Comparison of ENCODE assay signal across 11 mouse cellular contexts in genomic region chr7:73378034-73378433, GRCm38 (mm10). TPM values are rescaled to one million over a fixed set of nuclear protein-coding genes. Genes with fewer than 3 reads are reported as not detected.
DNase-seq lines count a peak whose midpoint lies in the region; ATAC-seq and TF ChIP-seq lines count a peak whose summit lies in the region.
"Had no signal": no experiment of that assay in that cellular context is flagged by ENCODE, and none has a peak within 500 bp of the region (broad histone marks: within the 10 kb centered on the region; RNA-seq: fewer than 3 reads in every experiment).

No protein-coding gene starts in this region.

- WGBS in intestine, embryonic 14.5 days: 72% methylated on average over 6 of the region's 6 CpGs
- WGBS in intestine, postnatal 0 days: 74% methylated on average over 6 of the region's 6 CpGs
- WGBS in forebrain, embryonic 16.5 days: 35% methylated on average over 6 of the region's 6 CpGs
- WGBS in midbrain, embryonic 10.5 days: 60% methylated on average over 6 of the region's 6 CpGs
- WGBS in neural tube, embryonic 15.5 days: 34% methylated on average over 6 of the region's 6 CpGs

- ATAC-seq in intestine, embryonic 14.5 days (replicated peaks; ENCODE audit: low FRiP score, low TSS enrichment, low read depth): no peak
- ATAC-seq in intestine, postnatal 0 days: no peak
- no peak for ATAC-seq in forebrain, embryonic 16.5 days
- ATAC-seq in neural tube, embryonic 15.5 days (ENCODE audit: low FRiP score): no peak
- ATAC-seq: intestine, embryonic 15.5 days had no signal

- H3K4me3 ChIP-seq in intestine, embryonic 14.5 days (ENCODE audit: low read depth, low read length): no peak overlapping the region
- H3K4me3 ChIP-seq in intestine, postnatal 0 days (ENCODE audit: low read depth, low read length): no peak overlapping the region
- peak overlapping the region; percentile 73 for H3K4me3 ChIP-seq in forebrain, embryonic 16.5 days (replicated peaks; ENCODE audit: low read length)
- peak overlapping the region; percentile 97 for H3K4me3 ChIP-seq in midbrain, embryonic 10.5 days
- H3K4me3 ChIP-seq in neural tube, embryonic 15.5 days (replicated peaks): peak overlapping the region; percentile 81

- no peak overlapping the region for H3K27ac ChIP-seq in intestine, embryonic 14.5 days (ENCODE audit: low read depth)
- no peak overlapping the region for H3K27ac ChIP-seq in intestine, postnatal 0 days (ENCODE audit: low read depth, low read length)
- peak overlapping the region; percentile 71 for H3K27ac ChIP-seq in forebrain, embryonic 16.5 days (ENCODE audit: low read length)
- H3K27ac ChIP-seq in midbrain, embryonic 10.5 days (replicated peaks): peak overlapping the region; percentile 99
- peak overlapping the region; percentile 95 for H3K27ac ChIP-seq in neural tube, embryonic 15.5 days (replicated peaks)
- H3K27ac ChIP-seq: intestine, embryonic 15.5 days had no signal

- no peaks in the 10 kb centered on the region for H3K36me3 ChIP-seq in intestine, embryonic 14.5 days (ENCODE audit: control insufficient read depth, insufficient read depth, low read length)
- no peaks in the 10 kb centered on the region for H3K36me3 ChIP-seq in intestine, postnatal 0 days (ENCODE audit: control insufficient read depth, insufficient read depth)
- no peaks in the 10 kb centered on the region for H3K36me3 ChIP-seq in forebrain, embryonic 16.5 days (ENCODE audit: control insufficient read depth, insufficient read depth)
- peaks cover 55% of the 10 kb centered on the region for H3K36me3 ChIP-seq in midbrain, embryonic 10.5 days
- no peaks in the 10 kb centered on the region for H3K36me3 ChIP-seq in neural tube, embryonic 15.5 days
- H3K36me3 ChIP-seq: intestine, embryonic 15.5 days had no signal

- H3K4me2 ChIP-seq in intestine, embryonic 14.5 days (ENCODE audit: low read length): peak overlapping the region; percentile 98
- H3K4me2 ChIP-seq in intestine, postnatal 0 days (replicated peaks; ENCODE audit: low read depth): no peak overlapping the region
- peak overlapping the region; percentile 87 for H3K4me2 ChIP-seq in forebrain, embryonic 16.5 days (ENCODE audit: low read length)
- peak overlapping the region; percentile 94 for H3K4me2 ChIP-seq in neural tube, embryonic 15.5 days

- peaks cover 11% of the 10 kb centered on the region for H3K27me3 ChIP-seq in intestine, embryonic 14.5 days (replicated peaks; ENCODE audit: control insufficient read depth, insufficient read depth, low read length)
- H3K27me3 ChIP-seq in intestine, postnatal 0 days (replicated peaks; ENCODE audit: control insufficient read depth, insufficient read depth, low read length): peaks cover 17% of the 10 kb centered on the region
- 0 out of 2 replicates have a peak, but pooled peaks cover 4% of the 10 kb centered on the region for H3K27me3 ChIP-seq in forebrain, embryonic 16.5 days (replicated peaks; ENCODE audit: control insufficient read depth, insufficient read depth, low read length)
- H3K27me3 ChIP-seq in midbrain, embryonic 10.5 days (ENCODE audit: low read depth, poor library complexity, severe bottlenecking): peaks cover 12% of the 10 kb centered on the region
- H3K27me3 ChIP-seq in neural tube, embryonic 15.5 days (replicated peaks): no peaks in the 10 kb centered on the region

- H3K4me1 ChIP-seq in intestine, embryonic 14.5 days (replicated peaks; ENCODE audit: control insufficient read depth, insufficient read depth, low read length): peaks cover 20% of the 10 kb centered on the region; the same call in 1 of the 2 replicates
- H3K4me1 ChIP-seq in intestine, postnatal 0 days (replicated peaks; ENCODE audit: control insufficient read depth, insufficient read depth, low read length): 0 out of 2 replicates have a peak, but pooled peaks cover 5% of the 10 kb centered on the region
- peaks cover 41% of the 10 kb centered on the region for H3K4me1 ChIP-seq in forebrain, embryonic 16.5 days (replicated peaks; ENCODE audit: control insufficient read depth, insufficient read depth, low read length)
- peaks cover 84% of the 10 kb centered on the region for H3K4me1 ChIP-seq in midbrain, embryonic 10.5 days
- peaks cover 64% of the 10 kb centered on the region for H3K4me1 ChIP-seq in neural tube, embryonic 15.5 days

- no peak overlapping the region for H3K9ac ChIP-seq in intestine, embryonic 14.5 days (ENCODE audit: low read length)
- no peak overlapping the region for H3K9ac ChIP-seq in intestine, postnatal 0 days (ENCODE audit: low read depth, low read length)
- H3K9ac ChIP-seq in forebrain, embryonic 16.5 days (replicated peaks; ENCODE audit: low read depth, low read length): peak overlapping the region; percentile 65
- H3K9ac ChIP-seq in neural tube, embryonic 15.5 days (replicated peaks): peak overlapping the region; percentile 52
- H3K9ac ChIP-seq: intestine, embryonic 15.5 days had no signal

- no peaks in the 10 kb centered on the region for H3K9me3 ChIP-seq in intestine, embryonic 14.5 days (ENCODE audit: control insufficient read depth, low read length)
- no peaks in the 10 kb centered on the region for H3K9me3 ChIP-seq in intestine, postnatal 0 days (ENCODE audit: control insufficient read depth)
- no peaks in the 10 kb centered on the region for H3K9me3 ChIP-seq in forebrain, embryonic 16.5 days (ENCODE audit: control insufficient read depth, low read length)
- no peaks in the 10 kb centered on the region for H3K9me3 ChIP-seq in midbrain, embryonic 10.5 days (replicated peaks)
- no peaks in the 10 kb centered on the region for H3K9me3 ChIP-seq in neural tube, embryonic 15.5 days (replicated peaks)
- H3K9me3 ChIP-seq: intestine, embryonic 15.5 days had no signal

- TF ChIP-seq CTCF in intestine, postnatal 0 days (IDR thresholded peaks at IDR 0.05; ENCODE audit: low read depth): no peak

- no peak for DNase-seq in intestine, embryonic 14.5 days (ENCODE audit: low spot score)
- DNase-seq in midbrain, embryonic 10.5 days (ENCODE audit: low spot score): no peak
- DNase-seq in thymus, postnatal 36 days: no peak
- DNase-seq in embryo, embryonic 10 days (ENCODE audit: low spot score): no peak
- DNase-seq in spleen, adult 18-20 months: no peak
- DNase-seq: cerebellum, adult 11 months; kidney, postnatal 4 days had no signal

RNA-seq across cellular contexts. Expression of gene Rgma, which starts 2.7 kb away (rescaled TPM):
- polyA plus RNA-seq in intestine, embryonic 14.5 days (2014; fragmentation: Nextera tagmentation; extraction: Ambion mirVana): 11.5 and 12.1 TPM in 2 replicates
- polyA plus RNA-seq in intestine, postnatal 0 days (2015; fragmentation: Nextera tagmentation; extraction: Ambion mirVana): 4.9 and 6.0 TPM in 2 replicates
- polyA plus RNA-seq in forebrain, embryonic 16.5 days (2015; fragmentation: Nextera tagmentation; extraction: Ambion mirVana): 22.2 and 23.1 TPM in 2 replicates
- polyA plus RNA-seq in midbrain, embryonic 10.5 days (2016; fragmentation: Nextera tagmentation; extraction: Ambion mirVana): 51.2 and 65.4 TPM in 2 replicates
- 32.3 and 32.7 TPM in 2 replicates for polyA plus RNA-seq in neural tube, embryonic 15.5 days (2015; fragmentation: Nextera tagmentation; extraction: Ambion mirVana)

Comparison
In these comparisons a context has a peak if more than half of its experiments do, and no peak if none do; other contexts are left out.
1. H3K27ac ChIP-seq: peak in forebrain, embryonic 16.5 days (single experiment), midbrain, embryonic 10.5 days (single experiment) and neural tube, embryonic 15.5 days (single experiment); none in intestine, embryonic 14.5 days (single experiment) and intestine, postnatal 0 days (single experiment).
2. H3K4me3 ChIP-seq: peak in forebrain, embryonic 16.5 days (single experiment), midbrain, embryonic 10.5 days (single experiment) and neural tube, embryonic 15.5 days (single experiment); none in intestine, embryonic 14.5 days (single experiment) and intestine, postnatal 0 days (single experiment).
3. H3K9ac ChIP-seq: peak in forebrain, embryonic 16.5 days (single experiment) and neural tube, embryonic 15.5 days (single experiment); none in intestine, embryonic 14.5 days (single experiment) and intestine, postnatal 0 days (single experiment).